Mouse (Mus musculus): Measurements from ENCODE around the gene Dgke.
"Not testable (repeated sequence)": the region's sequence is repeated elsewhere in the genome, so short reads cannot be mapped to it uniquely, and the experiment has no call there.

Gene Dgke

DNA sequence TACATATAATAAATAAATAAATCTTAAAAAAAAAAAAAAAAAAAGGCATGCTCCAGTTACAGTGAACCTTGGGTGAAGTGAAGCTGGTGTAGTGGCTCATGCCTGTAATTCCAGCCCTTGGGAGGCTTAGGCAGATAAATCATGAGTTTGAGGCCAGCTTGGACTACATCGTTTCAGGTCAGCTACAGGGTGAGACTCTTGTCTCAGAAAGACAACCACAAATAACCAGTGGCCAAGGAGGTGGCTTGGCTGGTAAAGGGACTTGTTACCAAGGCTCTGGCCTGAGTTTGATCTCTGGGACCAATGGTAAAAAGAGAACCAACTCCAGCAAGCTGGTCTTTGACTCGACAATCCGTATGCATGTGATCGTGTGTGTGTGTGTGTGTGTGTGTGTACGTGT lies 64.6 kb downstream of the Dgke start:
- DNase-seq = no peak

DNA sequence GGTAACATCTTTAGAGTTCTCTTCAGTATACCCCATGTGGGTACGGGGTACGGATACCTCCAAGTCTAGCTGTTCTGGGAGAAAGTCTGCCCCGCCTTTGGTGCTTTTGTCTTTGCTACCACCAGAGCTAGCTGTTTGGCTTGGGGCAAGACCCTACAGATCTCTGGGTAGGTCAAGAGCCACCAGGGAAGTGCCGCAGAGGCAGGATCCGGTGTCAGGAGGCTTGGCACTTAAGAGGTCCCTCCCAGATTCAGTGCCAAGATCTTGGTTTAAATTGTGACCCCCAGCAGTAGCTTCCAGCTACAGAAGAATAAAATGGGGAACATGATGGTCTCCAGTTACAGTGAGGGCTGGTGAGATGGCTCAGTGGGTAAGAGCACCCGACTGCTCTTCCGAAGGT lies 65.1 kb downstream of the Dgke start:
- DNase-seq = no peak

DNA sequence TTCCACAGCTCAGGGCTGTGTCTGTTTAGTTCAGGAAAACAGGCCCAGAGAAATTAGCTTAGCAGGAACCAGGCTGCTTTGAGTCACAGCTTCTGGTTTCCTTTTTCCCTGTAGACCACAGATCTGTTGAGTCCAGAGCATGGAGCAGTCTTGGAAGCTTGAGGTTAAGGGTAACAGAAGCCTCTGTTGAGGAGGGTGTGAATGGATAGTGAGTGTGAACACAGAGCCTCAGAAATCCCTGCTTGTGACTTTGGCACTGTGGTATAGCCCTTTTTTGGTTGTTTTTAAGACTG lies 66.2 kb downstream of the Dgke start:
- DNase-seq = no peak

DNA sequence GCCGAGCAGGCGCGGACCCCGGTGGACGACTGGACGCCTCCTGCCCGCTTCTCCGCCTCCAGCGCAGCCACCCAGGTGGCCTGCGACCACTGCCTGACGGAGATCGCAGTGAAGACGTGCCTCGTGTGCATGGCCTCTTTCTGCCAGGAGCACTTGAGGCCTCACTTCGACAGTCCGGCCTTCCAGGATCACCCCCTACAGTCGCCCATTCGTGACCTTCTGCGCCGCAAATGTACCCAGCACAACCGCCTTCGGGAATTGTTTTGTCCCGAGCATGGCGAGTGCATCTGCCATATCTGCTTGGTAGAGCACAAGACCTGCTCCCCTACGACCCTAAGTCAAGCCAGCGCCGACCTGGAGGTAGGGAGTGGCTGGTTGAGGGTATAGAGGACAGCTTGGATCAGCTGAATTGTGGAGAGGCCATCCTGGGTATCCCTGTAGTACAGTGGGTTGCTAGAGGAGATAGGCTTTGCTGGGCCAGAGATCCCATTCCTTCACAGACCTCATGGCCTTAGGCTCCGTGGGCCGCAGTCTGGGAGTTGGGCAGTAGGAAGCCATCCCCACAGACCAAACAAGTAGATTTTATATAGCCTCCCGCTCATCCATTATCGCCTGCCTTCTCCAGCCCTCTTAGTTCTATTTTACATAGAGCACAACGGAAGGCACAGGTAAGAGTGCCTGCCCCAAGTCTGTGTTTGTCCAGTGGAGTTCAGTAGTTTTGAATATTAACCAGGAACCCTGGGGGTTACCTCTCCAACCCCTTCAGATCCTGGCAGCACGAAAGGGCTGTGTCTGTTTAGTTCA lies 66.7 kb downstream of the Dgke start:
- no peak for DNase-seq

DNA sequence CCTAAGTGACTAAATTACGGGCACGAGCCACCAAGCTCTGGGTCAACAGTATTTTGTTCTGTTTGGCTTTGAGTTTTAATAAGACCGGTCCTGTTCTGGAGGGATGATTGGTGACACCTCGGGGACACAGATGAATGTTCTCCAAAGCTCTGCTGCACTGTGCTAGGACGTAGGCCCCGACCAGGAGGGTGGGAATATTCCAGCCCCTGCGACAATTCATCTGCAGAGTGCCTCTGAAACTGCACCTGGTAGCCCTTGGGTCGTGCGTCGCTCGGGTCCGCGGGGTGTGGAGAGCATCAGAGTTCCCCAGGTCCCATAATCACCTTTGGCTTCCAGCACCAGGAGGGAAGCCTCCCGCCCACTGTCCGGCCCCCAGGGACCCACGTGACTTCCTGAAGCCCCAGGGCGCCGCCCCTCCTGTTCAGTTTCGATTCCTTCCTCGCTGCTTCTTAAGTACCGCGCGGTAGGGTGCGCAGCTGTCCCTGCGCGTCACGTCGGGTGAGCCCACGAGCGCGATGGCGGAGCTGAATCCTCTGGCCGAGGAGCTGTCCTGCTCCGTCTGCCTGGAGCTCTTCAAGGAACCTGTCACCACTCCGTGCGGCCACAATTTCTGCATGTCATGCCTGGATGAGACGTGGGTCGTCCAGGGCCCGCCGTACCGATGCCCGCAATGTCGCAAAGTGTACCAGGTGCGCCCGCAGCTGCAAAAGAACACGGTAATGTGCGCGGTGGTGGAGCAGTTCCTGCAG lies 67.5 kb downstream of the Dgke start, which contains the start of gene Trim25:
Trim25 (plus strand) TSS at position 403 of the 749 bp plus-strand sequence.
- peak in 1 of 2 experiments; percentile 12 for DNase-seq

DNA sequence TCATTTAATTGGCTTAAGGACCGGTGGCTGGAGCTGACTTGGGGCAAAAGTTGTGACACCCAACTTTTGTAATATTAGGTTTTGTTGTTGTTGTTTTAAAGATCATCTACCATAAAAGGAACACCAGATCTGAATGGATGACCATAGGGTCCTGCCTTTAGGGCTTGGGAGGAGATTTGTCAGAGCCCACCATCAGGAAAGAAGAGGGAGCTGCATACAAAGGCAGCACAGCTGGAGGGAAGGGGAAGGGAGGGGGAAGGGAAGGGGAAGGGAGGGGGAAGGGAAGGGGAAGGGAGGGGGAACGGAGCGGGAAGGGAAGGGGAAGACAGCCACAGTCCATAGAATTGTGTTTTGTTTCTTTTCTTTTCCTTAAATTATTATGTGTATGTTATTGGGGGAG lies 68.2 kb downstream of the Dgke start:
- no peak for DNase-seq

DNA sequence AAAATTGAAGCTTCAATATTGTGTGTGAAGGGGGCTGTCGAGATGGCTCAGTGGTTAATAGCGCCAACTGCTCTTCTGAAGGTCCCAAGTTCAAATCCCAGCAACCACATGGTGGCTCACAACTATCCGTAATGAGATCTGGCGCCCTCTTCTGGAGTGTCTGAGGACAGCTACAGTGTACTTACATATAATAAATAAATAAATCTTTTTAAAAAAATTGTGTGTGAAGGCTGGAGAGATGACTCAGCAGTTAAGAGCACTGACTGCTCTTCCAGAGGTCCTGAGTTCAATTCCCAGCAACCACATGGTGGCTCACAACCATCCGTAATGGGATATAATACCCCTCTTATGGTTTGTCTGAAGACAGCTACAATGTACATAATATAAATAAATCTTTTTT lies 69.3 kb downstream of the Dgke start:
- DNase-seq = not testable (repeated sequence)

DNA sequence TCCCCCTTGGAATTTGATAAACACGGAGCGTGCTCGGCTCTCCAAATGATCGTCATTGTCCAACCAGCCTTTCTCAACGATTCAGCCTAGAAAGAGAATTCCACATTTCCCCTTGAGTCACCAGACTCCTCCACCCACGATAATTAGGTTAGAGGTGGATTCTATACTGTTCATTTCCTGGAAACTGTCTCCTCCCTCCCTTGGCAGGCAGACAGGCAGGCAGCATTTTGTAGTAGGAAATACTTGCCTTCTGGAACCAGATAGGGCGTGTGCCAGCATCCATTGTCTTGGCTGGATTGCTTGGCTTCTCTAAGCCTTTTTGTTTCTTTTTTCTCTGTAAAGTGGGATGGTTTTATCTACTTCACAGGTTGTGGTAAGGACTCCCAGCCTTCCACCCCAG lies 70.2 kb downstream of the Dgke start:
- DNase-seq = no peak

DNA sequence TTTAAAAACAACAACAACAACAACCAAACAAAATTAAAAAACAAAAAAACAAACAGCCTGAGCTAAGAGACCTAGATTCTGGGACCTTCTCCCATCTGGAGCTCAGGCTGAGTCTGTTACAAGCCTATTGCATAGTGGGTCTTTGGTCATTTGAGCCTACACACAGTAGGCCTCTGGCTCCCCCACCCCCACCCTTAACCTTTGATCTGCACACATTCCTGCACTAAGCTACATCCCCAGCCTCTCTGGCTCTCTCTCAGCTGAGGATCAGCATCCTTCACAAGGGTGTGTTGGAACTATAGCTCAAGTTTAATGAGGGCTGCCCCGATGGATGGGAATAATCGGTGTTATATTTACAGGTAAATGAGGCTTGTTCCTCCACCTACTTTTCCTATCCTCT lies 71.0 kb downstream of the Dgke start:
- no peak for DNase-seq

DNA sequence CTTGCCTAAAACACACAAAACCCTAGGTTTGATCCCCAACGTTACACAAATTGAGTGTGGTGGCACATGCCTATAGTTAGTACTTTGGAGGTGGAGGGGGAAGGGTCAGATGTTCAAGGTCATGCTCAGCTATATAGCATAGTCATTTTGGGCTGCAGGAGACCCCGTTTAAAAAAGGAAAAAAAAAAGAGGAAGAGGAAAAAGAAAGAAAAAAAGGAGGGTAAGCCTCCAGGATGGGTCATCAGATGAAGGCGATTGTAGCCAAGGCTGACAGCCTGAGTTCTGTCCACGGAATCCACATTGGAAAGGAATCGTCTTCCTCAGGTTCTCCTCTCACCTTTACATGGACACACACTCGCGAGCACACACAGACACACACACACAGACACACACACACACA lies 72.2 kb downstream of the Dgke start:
- no peak for DNase-seq

DNA sequence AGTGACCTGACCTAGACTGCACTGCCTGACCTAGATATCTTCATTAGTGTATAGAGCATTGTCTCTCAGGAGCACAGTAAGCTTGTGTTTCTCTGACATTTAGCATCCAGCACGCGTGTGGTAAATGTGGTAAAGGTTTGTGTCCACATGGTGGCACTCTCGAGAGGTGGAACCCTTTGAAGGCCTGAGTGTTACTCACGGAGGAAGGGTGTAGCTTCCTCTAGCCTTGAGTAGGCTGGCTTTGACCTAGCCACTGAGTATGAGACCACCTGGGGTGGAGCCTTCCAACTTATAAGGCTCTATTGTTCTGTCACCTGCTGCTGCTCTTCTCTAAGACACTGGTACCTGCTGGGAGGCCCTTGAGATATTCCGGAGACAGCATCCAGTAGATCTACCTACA lies 73.0 kb downstream of the Dgke start:
- peak; percentile 21 to 32 for DNase-seq

DNA sequence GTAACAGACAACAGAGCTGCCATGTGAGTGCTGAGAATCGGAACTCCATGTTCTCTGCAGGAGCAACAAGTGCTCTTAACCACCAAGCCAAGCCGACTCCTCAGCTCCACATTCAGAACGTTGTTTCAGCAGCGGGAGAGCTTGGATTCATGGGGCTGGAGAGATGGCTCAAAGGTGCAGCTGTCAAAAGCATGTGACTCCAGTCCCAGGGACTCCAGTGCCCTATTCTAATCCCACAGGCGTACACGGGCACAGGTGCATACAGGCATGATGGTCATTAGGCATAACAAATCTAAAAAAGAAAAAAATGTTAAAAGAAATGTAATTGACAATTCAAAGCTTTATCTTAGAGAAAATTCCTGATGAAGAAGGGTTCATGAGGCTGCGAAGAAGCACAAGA lies 73.5 kb downstream of the Dgke start:
- DNase-seq = no peak

DNA sequence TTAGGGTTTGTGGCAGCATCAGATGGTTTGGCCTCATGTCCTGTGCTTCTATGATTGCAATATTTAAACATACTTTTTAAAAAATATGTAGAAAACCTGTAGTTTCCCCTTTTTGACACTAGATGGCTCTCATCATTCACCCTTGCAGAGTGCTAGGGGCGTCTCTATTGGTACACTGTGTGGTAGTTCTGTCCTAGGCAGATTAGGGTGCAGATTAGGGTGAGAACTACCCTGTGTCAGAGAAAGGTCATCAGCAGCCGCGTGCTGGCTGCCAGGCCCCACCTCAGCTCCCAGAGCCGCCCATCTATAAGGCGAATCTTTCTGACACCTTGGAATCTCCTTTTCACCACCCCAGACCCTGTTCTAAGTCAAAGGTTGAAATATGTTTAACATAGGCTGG lies 77.1 kb downstream of the Dgke start:
- DNase-seq = no peak

DNA sequence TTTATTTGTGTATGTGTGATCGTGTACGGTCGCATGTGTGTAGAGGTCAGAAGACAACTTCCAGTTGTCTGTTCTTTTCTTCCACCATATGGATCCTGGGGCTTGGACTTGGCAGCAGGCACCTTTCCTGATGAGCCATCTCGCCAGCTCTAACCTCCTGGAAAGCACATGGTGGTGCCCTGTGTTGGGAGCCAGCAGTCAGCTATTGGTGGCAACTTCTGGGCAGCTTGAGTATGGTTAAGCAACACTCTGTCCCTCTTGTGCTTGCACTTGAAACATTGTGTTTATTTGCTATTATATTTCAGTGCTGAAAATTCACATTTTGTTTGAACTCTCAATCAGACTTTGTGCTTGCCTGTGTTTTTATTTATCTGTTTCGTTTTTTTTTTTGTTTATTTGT lies 77.7 kb downstream of the Dgke start:
- no peak for DNase-seq

DNA sequence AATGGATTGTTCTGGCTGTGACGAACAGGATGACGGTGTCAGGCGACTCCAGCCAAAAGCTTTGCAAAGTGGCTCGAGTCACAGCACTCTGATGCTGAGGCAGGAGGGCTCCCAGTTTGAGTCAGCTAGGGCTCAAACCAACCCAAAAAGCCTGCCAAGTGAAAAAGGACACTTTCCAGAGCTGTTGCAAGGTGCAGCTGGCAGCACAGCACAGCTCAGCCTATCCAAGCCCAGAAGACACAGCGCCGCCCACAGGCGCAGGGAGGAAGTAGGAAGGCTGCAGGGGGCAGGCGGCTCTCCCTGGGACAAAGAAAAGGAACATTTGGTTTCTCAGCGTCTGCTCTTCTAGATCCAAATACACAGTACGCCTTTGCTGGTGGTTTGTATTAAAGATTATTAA lies 80.0 kb downstream of the Dgke start:
- DNase-seq = no peak
